In the genomic region with DNA sequence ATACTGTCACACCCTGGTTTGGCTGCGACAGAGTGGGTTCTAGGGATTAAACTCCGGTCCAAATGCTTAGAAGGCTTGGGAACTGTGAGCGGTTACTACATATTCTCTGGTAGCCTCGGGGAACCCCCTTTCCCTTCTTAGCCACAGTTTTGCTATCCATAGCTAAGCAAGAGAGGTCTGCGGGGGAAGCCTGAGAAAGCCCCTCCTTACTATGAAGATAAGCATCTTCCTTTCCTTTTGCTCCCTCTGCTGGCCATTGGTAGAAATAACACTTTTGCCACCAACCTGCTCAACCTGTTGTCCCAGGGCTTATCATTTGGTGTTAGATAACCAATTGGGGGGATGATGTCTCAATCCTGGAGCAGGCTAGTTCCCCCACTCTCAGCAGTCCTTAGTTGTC, we compare ENCODE assay signal across 8 mouse cellular contexts.
DNase-seq lines count a peak whose midpoint lies in the region; ATAC-seq and TF ChIP-seq lines count a peak whose summit lies in the region.

No protein-coding gene starts in this region.

- WGBS in forebrain, embryonic 11.5 days = 83% methylated on average over 5 of the region's 5 CpGs
- 77% methylated on average over 5 of the region's 5 CpGs for WGBS in forebrain, embryonic 13.5 days
- 81% methylated on average over 5 of the region's 5 CpGs for WGBS in midbrain, embryonic 10.5 days
- 66% methylated on average over 5 of the region's 5 CpGs for WGBS in midbrain, embryonic 13.5 days
- 62% methylated on average over 5 of the region's 5 CpGs for WGBS in lung, postnatal 0 days

- H3K4me3 ChIP-seq in forebrain, embryonic 11.5 days (ENCODE audit: low read depth, low read length) = no peak overlapping the region
- no peak overlapping the region for H3K4me3 ChIP-seq in forebrain, embryonic 13.5 days
- no peak overlapping the region for H3K4me3 ChIP-seq in midbrain, embryonic 10.5 days
- no peak overlapping the region for H3K4me3 ChIP-seq in midbrain, embryonic 13.5 days (replicated peaks)
- H3K4me3 ChIP-seq in lung, postnatal 0 days (ENCODE audit: low read depth, low read length) = no peak overlapping the region

- no peak overlapping the region for H3K4me2 ChIP-seq in forebrain, embryonic 11.5 days (ENCODE audit: low read depth, low read length, severe bottlenecking)
- H3K4me2 ChIP-seq in forebrain, embryonic 13.5 days = no peak overlapping the region
- no peak overlapping the region for H3K4me2 ChIP-seq in midbrain, embryonic 13.5 days (replicated peaks)
- no peak overlapping the region for H3K4me2 ChIP-seq in lung, postnatal 0 days (replicated peaks; ENCODE audit: low read depth, low read length)

- TF ChIP-seq CTCF in lung, postnatal 0 days (IDR thresholded peaks at IDR 0.05) = peak; percentile 78

- no peaks in the 10 kb centered on the region for H3K4me1 ChIP-seq in forebrain, embryonic 11.5 days (replicated peaks; ENCODE audit: control insufficient read depth, insufficient read depth, low read length)
- no peaks in the 10 kb centered on the region for H3K4me1 ChIP-seq in forebrain, embryonic 13.5 days
- no peaks in the 10 kb centered on the region for H3K4me1 ChIP-seq in midbrain, embryonic 10.5 days
- no peaks in the 10 kb centered on the region for H3K4me1 ChIP-seq in midbrain, embryonic 13.5 days (replicated peaks)
- no peaks in the 10 kb centered on the region for H3K4me1 ChIP-seq in lung, postnatal 0 days (ENCODE audit: insufficient read depth, low read depth, low read length)

- no peak for ATAC-seq in forebrain, embryonic 11.5 days (replicated peaks; ENCODE audit: low FRiP score)
- no peak for ATAC-seq in forebrain, embryonic 13.5 days
- ATAC-seq in midbrain, embryonic 13.5 days = no peak
- ATAC-seq in granulocyte monocyte progenitor cell, adult 5-6 weeks (replicated peaks; ENCODE audit: poor library complexity, severe bottlenecking) = peak; percentile 68
- no peak for ATAC-seq in lung, postnatal 0 days

- DNase-seq in forebrain, embryonic 11.5 days (ENCODE audit: low spot score) = peak; percentile 54
- peak; percentile 40 for DNase-seq in midbrain, embryonic 10.5 days (ENCODE audit: low spot score)
- peak; percentile 57 for DNase-seq in c-Kit-positive CD71-positive TER-119-positive erythroid progenitor cells, embryonic 14.5 days (ENCODE audit: low spot score)
- peak; percentile 72 for DNase-seq in lung, postnatal 0 days (ENCODE audit: low spot score)
- DNase-seq in splenic B cell, adult 2 months (ENCODE audit: low read depth, low spot score) = peak; percentile 85

- no peaks in the 10 kb centered on the region for H3K27me3 ChIP-seq in forebrain, embryonic 11.5 days (ENCODE audit: control insufficient read depth, insufficient read depth, low read length)
- H3K27me3 ChIP-seq in forebrain, embryonic 13.5 days = no peaks in the 10 kb centered on the region
- H3K27me3 ChIP-seq in midbrain, embryonic 10.5 days (ENCODE audit: low read depth, poor library complexity, severe bottlenecking) = no peaks in the 10 kb centered on the region
- no peaks in the 10 kb centered on the region for H3K27me3 ChIP-seq in midbrain, embryonic 13.5 days
- H3K27me3 ChIP-seq in lung, postnatal 0 days (replicated peaks; ENCODE audit: insufficient read depth, low read length) = no peaks in the 10 kb centered on the region
- H3K27me3 ChIP-seq in splenic B cell, adult 2 months (ENCODE audit: control insufficient read depth, insufficient read depth, low read length, poor library complexity, severe bottlenecking) = no peaks in the 10 kb centered on the region

- no peak overlapping the region for H3K27ac ChIP-seq in forebrain, embryonic 11.5 days (ENCODE audit: low read depth, low read length)
- H3K27ac ChIP-seq in forebrain, embryonic 13.5 days = no peak overlapping the region
- no peak overlapping the region for H3K27ac ChIP-seq in midbrain, embryonic 10.5 days (replicated peaks)
- no peak overlapping the region for H3K27ac ChIP-seq in midbrain, embryonic 13.5 days
- no peak overlapping the region for H3K27ac ChIP-seq in lung, postnatal 0 days (ENCODE audit: low read length)

- TF ChIP-seq EP300 in lung, postnatal 0 days (IDR thresholded peaks at IDR 0.05) = no peak

- H3K9me3 ChIP-seq in forebrain, embryonic 11.5 days (ENCODE audit: control insufficient read depth, low read length) = no peaks in the 10 kb centered on the region
- no peaks in the 10 kb centered on the region for H3K9me3 ChIP-seq in forebrain, embryonic 13.5 days (replicated peaks)
- no peaks in the 10 kb centered on the region for H3K9me3 ChIP-seq in midbrain, embryonic 10.5 days (replicated peaks)
- H3K9me3 ChIP-seq in midbrain, embryonic 13.5 days = no peaks in the 10 kb centered on the region
- no peaks in the 10 kb centered on the region for H3K9me3 ChIP-seq in lung, postnatal 0 days (ENCODE audit: low read length)

- H3K9ac ChIP-seq in forebrain, embryonic 11.5 days (ENCODE audit: low read length) = no peak overlapping the region
- no peak overlapping the region for H3K9ac ChIP-seq in forebrain, embryonic 13.5 days
- H3K9ac ChIP-seq in midbrain, embryonic 13.5 days (replicated peaks) = no peak overlapping the region
- H3K9ac ChIP-seq in lung, postnatal 0 days (replicated peaks; ENCODE audit: low read depth) = no peak overlapping the region

- no peaks in the 10 kb centered on the region for H3K36me3 ChIP-seq in forebrain, embryonic 11.5 days (ENCODE audit: control insufficient read depth, insufficient read depth, low read length)
- no peaks in the 10 kb centered on the region for H3K36me3 ChIP-seq in forebrain, embryonic 13.5 days (ENCODE audit: poor library complexity, severe bottlenecking)
- H3K36me3 ChIP-seq in midbrain, embryonic 10.5 days = no peaks in the 10 kb centered on the region
- no peaks in the 10 kb centered on the region for H3K36me3 ChIP-seq in midbrain, embryonic 13.5 days
- H3K36me3 ChIP-seq in lung, postnatal 0 days (ENCODE audit: insufficient read depth, low read length) = no peaks in the 10 kb centered on the region
- no peaks in the 10 kb centered on the region for H3K36me3 ChIP-seq in splenic B cell, adult 2 months (ENCODE audit: control insufficient read depth, insufficient read depth, low read length, poor library complexity, severe bottlenecking)
